Mouse (Mus musculus) ES-E14 (cell line): ENCODE measurements around the gene Marf1. TPM values are rescaled to one million over a fixed set of nuclear protein-coding genes. Genes with fewer than 3 reads are reported as not detected.
"Not testable (repeated sequence)": the region's sequence is repeated elsewhere in the genome, so short reads cannot be mapped to it uniquely, and the experiment has no call there.

Experiments used
- DNase-seq: peaks from one replicate; pipeline ENCODE4 v3.0.0-alpha.2; 2013; ENCODE audit warnings: low read depth, low spot score
- H3K27ac ChIP-seq: 2 replicates; pipeline ENCODE4 v1.5.1; 2012; ENCODE audit warnings: low read depth, mild to moderate bottlenecking, low read length, moderate library complexity, mixed read lengths; ENCODE audit not compliant: poor library complexity, insufficient read depth, severe bottlenecking
- H3K36me3 ChIP-seq: 2 replicates; pipeline ENCODE4 v1.6.1; 2012; ENCODE audit warnings: mild to moderate bottlenecking, low read length, moderate library complexity, mixed read lengths; ENCODE audit not compliant: control insufficient read depth, poor library complexity, insufficient read depth, severe bottlenecking
- H3K4me1 ChIP-seq, 2 experiments: fragments of 150-350 bp in 1 of 2; sonication (generic) in 1 of 2; 2 replicates each; pipeline ENCODE4 v1.6.1; 2012; ENCODE audit warnings: low read length in 2 of 2, mild to moderate bottlenecking in 1 of 2, mixed read lengths in 1 of 2; ENCODE audit not compliant: control insufficient read depth in 2 of 2, insufficient read depth in 2 of 2, poor library complexity in 1 of 2
- H3K4me3 ChIP-seq, 2 experiments: fragments of 150-350 bp in 1 of 2; sonication (generic) in 1 of 2; 2 replicates each; pipeline ENCODE4 v1.5.1; 2012; ENCODE audit warnings: low read length in 2 of 2, low read depth in 1 of 2, mild to moderate bottlenecking in 1 of 2, mixed read lengths in 1 of 2; ENCODE audit not compliant: insufficient read depth in 1 of 2, poor library complexity in 1 of 2, severe bottlenecking in 1 of 2
- H3K9ac ChIP-seq: 2 replicates; pipeline ENCODE4 v1.6.1; 2012; ENCODE audit warnings: low read depth, mild to moderate bottlenecking, low read length, mixed read lengths; ENCODE audit not compliant: poor library complexity, insufficient read depth, severe bottlenecking
- H3K9me3 ChIP-seq: fragments of 150-350 bp; sonication (generic); 2 replicates; pipeline ENCODE4 v1.6.1; 2012; ENCODE audit warnings: low read depth, mild to moderate bottlenecking, low read length; ENCODE audit not compliant: control insufficient read depth, insufficient read depth
- CHD2 ChIP-seq: IDR thresholded peaks from 2 replicates; pipeline ENCODE4 v1.6.1; 2014; ENCODE audit warnings: mild to moderate bottlenecking, low read depth, low read length, inconsistent platforms
- HCFC1 ChIP-seq: IDR thresholded peaks from 2 replicates; pipeline ENCODE4 v1.6.1; 2012; ENCODE audit warnings: low read length, inconsistent platforms, borderline replicate concordance; ENCODE audit not compliant: insufficient read depth
- MAFK ChIP-seq: IDR thresholded peaks from 2 replicates; pipeline ENCODE4 v1.6.1; 2014; ENCODE audit warnings: mild to moderate bottlenecking, low read depth, low read length, inconsistent platforms; ENCODE audit not compliant: insufficient read depth
- ZC3H11A ChIP-seq: IDR thresholded peaks from 2 replicates; pipeline ENCODE4 v1.6.1; 2012; ENCODE audit warnings: low read depth, mild to moderate bottlenecking, inconsistent platforms, low read length, borderline replicate concordance
- ZNF384 ChIP-seq: IDR thresholded peaks from 2 replicates; pipeline ENCODE4 v1.6.1; 2012; ENCODE audit warnings: low read depth, low read length, inconsistent platforms
- in situ Hi-C, 2 experiments: fragments of 600-800 bp; cut with MboI; formaldehyde crosslinking; loops; one replicate each; pipeline ENCODE4 v1.15.1; 2025; ENCODE audit warnings: low sequenced_read_pairs in 2 of 2, inconsistent platforms in 1 of 2; ENCODE audit not compliant: unreplicated experiment in 2 of 2
- total RNA-seq: library from RNA; depleted of rRNA; stranded (reverse); fragments of 300-350 nt; gene quantifications from 2 replicates; pipeline ENCODE4 v1.2.3, GENCODE M21; 2012; rRNA removed

The Marf1 gene
- total RNA-seq, 1 experiment = 24.1 TPM

- Histone ChIP-seq H3K27ac (no peak overlapping the region), H3K9ac (no peak overlapping the region), H3K4me1 (no peaks in the 10 kb centered on the region), H3K4me3 (no peak overlapping the region), H3K36me3 (no peaks in the 10 kb centered on the region), H3K9me3 (no peaks in the 10 kb centered on the region)
- DNase-seq = no peak
- TF ChIP-seq CHD2 (no peak), ZC3H11A (no peak), MAFK (no peak), HCFC1 (no peak)
- in situ Hi-C loops = no loop called here
Observed at GRCm38 (mm10) chr16:14082925-14083324, 80.2 kb downstream of the Marf1 start.

GRCm38 (mm10) chr16:14070471-14071169 lies 92.5 kb downstream of the Marf1 start:
- DNase-seq = no peak
- in situ Hi-C loops = no loop called here
- TF ChIP-seq ZC3H11A (no peak), HCFC1 (no peak), MAFK (no peak), CHD2 (no peak), ZNF384 (no peak)
- 0 out of 2 replicates have a peak, but pooled peaks cover 2% of the 10 kb centered on the region for H3K36me3 ChIP-seq
- no peak overlapping the region for H3K4me3 ChIP-seq
- no peak overlapping the region for H3K9ac ChIP-seq
- no peaks in the 10 kb centered on the region for H3K9me3 ChIP-seq
- no peaks in the 10 kb centered on the region for H3K4me1 ChIP-seq
- H3K27ac ChIP-seq = no peak overlapping the region

GRCm38 (mm10) chr16:14068701-14069100 lies 94.5 kb downstream of the Marf1 start:
- H3K9me3 ChIP-seq, H3K4me1 ChIP-seq, H3K27ac ChIP-seq, DNase-seq, H3K9ac ChIP-seq, H3K4me3 ChIP-seq, H3K36me3 ChIP-seq, in situ Hi-C loops: not testable (repeated sequence)

GRCm38 (mm10) chr16:14066571-14066970 lies 96.6 kb downstream of the Marf1 start:
- DNase-seq, H3K4me1 ChIP-seq, H3K9ac ChIP-seq, H3K27ac ChIP-seq, H3K4me3 ChIP-seq, in situ Hi-C loops, H3K36me3 ChIP-seq, H3K9me3 ChIP-seq: not testable (repeated sequence)

- H3K4me1 ChIP-seq = no peaks in the 10 kb centered on the region
- TF ChIP-seq ZC3H11A (no peak), CHD2 (no peak), MAFK (no peak), ZNF384 (no peak), HCFC1 (no peak)
- H3K36me3 ChIP-seq = no peaks in the 10 kb centered on the region
- no peak overlapping the region for H3K27ac ChIP-seq
- no peak overlapping the region for H3K4me3 ChIP-seq
- H3K9me3 ChIP-seq = no peaks in the 10 kb centered on the region
- no peak overlapping the region for H3K9ac ChIP-seq
- no peak for DNase-seq
- in situ Hi-C loops = no loop called here
Observed at GRCm38 (mm10) chr16:14059869-14060268, 103.3 kb downstream of the Marf1 start.

Other genes with a start within 250 kb of the Marf1 start
- 10.2 and 19.1 TPM in 2 replicates for gene 2900011O08Rik, start 176.7 kb downstream of the Marf1 start, total RNA-seq
- 7.2 and 11.4 TPM in 2 replicates for gene Ifitm7, start 176.5 kb downstream of the Marf1 start, total RNA-seq
- gene Nde1, start 76 bp downstream of the Marf1 start, total RNA-seq = 61.3 and 69.1 TPM in 2 replicates
- gene Myh11, start 128.0 kb upstream of the Marf1 start, total RNA-seq = 0.37 and 0.76 TPM in 2 replicates
- gene Fopnl, start 154.1 kb upstream of the Marf1 start, total RNA-seq = 17.7 and 22.1 TPM in 2 replicates
- 46.7 and 75.7 TPM in 2 replicates for gene Abcc1, start 198.2 kb upstream of the Marf1 start, total RNA-seq